Mouse (Mus musculus) embryonic facial prominence, embryonic 10.5 days (tissue): ENCODE measurements at regions not wholly inside any gene's neighbourhood (a gene's known extent, or its start where the extent isn't known, plus 50 kb on each side); places are given as distances from the start of the nearest gene placed in this dataset.

Source experiments
- DNase-seq: peaks from one replicate; pipeline ENCODE4 v3.0.0-alpha.2; 2017; ENCODE audit warnings: low spot score
- H3K27ac ChIP-seq: fragments of 300-500 bp; sonication (generic); replicated peaks from 2 replicates; pipeline ENCODE4 v1.5.1; 2016; ENCODE audit warnings: mild to moderate bottlenecking
- H3K27me3 ChIP-seq: fragments of 300-500 bp; sonication (generic); replicated peaks from 2 replicates; pipeline ENCODE4 v1.6.1; 2016; ENCODE audit warnings: low read depth, mild to moderate bottlenecking; ENCODE audit not compliant: poor library complexity, severe bottlenecking
- H3K36me3 ChIP-seq: fragments of 300-500 bp; sonication (generic); replicated peaks from 2 replicates; pipeline ENCODE4 v1.6.1; 2016; ENCODE audit warnings: mild to moderate bottlenecking, moderate library complexity
- H3K4me1 ChIP-seq: fragments of 300-500 bp; sonication (generic); 2 replicates; pipeline ENCODE4 v1.6.1; 2016
- H3K4me3 ChIP-seq: fragments of 300-500 bp; sonication (generic); 2 replicates; pipeline ENCODE4 v1.5.1; 2016; ENCODE audit warnings: mild to moderate bottlenecking, moderate library complexity
- H3K9me3 ChIP-seq: fragments of 300-500 bp; sonication (generic); 2 replicates; pipeline ENCODE4 v1.6.1; 2016; ENCODE audit warnings: mild to moderate bottlenecking
- WGBS: fragments of 180-500 bp; shearing (Covaris S2); methylation state at CpG from one replicate; pipeline ENCODE4 v1.1.7; 2016; 5-methylcytosine and 5-hydroxymethylcytosine counted together

GRCm38 (mm10) chr6:11796361-11796760 lies 110.9 kb downstream of the Ndufa4 start:
- no peaks in the 10 kb centered on the region for H3K9me3 ChIP-seq
- H3K36me3 ChIP-seq = no peaks in the 10 kb centered on the region
- H3K27me3 ChIP-seq = no peaks in the 10 kb centered on the region
- H3K4me1 ChIP-seq = no peaks in the 10 kb centered on the region
- H3K4me3 ChIP-seq = no peak overlapping the region
- no peak for DNase-seq
- WGBS = 76% methylated on average over 3 of the region's 3 CpGs
- H3K27ac ChIP-seq = no peak overlapping the region

- H3K9me3 ChIP-seq = no peaks in the 10 kb centered on the region
- DNase-seq = peak; percentile 53
- H3K27ac ChIP-seq = no peak overlapping the region
- H3K27me3 ChIP-seq = no peaks in the 10 kb centered on the region
- H3K36me3 ChIP-seq = no peaks in the 10 kb centered on the region
- 37% methylated on average over 8 of the region's 8 CpGs for WGBS
- no peak overlapping the region for H3K4me3 ChIP-seq
- H3K4me1 ChIP-seq = no peaks in the 10 kb centered on the region
These were observed 113.9 kb downstream of the Ndufa4 start for GRCm38 (mm10) chr6:11793366-11793765.

GRCm38 (mm10) chr6:11792186-11792585 lies 115.1 kb downstream of the Ndufa4 start:
- H3K4me3 ChIP-seq = no peak overlapping the region
- WGBS = 85% methylated on average over 3 of the region's 3 CpGs
- H3K27ac ChIP-seq = no peak overlapping the region
- H3K27me3 ChIP-seq = no peaks in the 10 kb centered on the region
- DNase-seq = no peak
- no peaks in the 10 kb centered on the region for H3K4me1 ChIP-seq
- H3K36me3 ChIP-seq = no peaks in the 10 kb centered on the region
- no peaks in the 10 kb centered on the region for H3K9me3 ChIP-seq

- no peak for DNase-seq
- no peak overlapping the region for H3K4me3 ChIP-seq
- no peaks in the 10 kb centered on the region for H3K27me3 ChIP-seq
- no peak overlapping the region for H3K27ac ChIP-seq
- WGBS = 75% methylated on average over 3 of the region's 3 CpGs
- no peaks in the 10 kb centered on the region for H3K4me1 ChIP-seq
- H3K9me3 ChIP-seq = no peaks in the 10 kb centered on the region
- no peaks in the 10 kb centered on the region for H3K36me3 ChIP-seq
These were observed 116.2 kb downstream of the Ndufa4 start for GRCm38 (mm10) chr6:11791056-11791455.

GRCm38 (mm10) chr6:11773992-11774391 lies 133.3 kb downstream of the Ndufa4 start:
- Histone ChIP-seq H3K27ac (no peak overlapping the region), H3K9me3 (no peaks in the 10 kb centered on the region), H3K36me3 (no peaks in the 10 kb centered on the region), H3K4me1 (no peaks in the 10 kb centered on the region), H3K27me3 (no peaks in the 10 kb centered on the region), H3K4me3 (no peak overlapping the region)
- DNase-seq = no peak
- WGBS = 83% methylated on average over 3 of the region's 3 CpGs

GRCm38 (mm10) chr6:11762912-11763311 lies 144.4 kb downstream of the Ndufa4 start:
- H3K27ac ChIP-seq = no peak overlapping the region
- no peak overlapping the region for H3K4me3 ChIP-seq
- no peaks in the 10 kb centered on the region for H3K36me3 ChIP-seq
- H3K4me1 ChIP-seq = no peaks in the 10 kb centered on the region
- no peaks in the 10 kb centered on the region for H3K9me3 ChIP-seq
- no peak for DNase-seq
- no peaks in the 10 kb centered on the region for H3K27me3 ChIP-seq

GRCm38 (mm10) chr6:11737667-11738066 lies 169.6 kb downstream of the Ndufa4 start:
- Histone ChIP-seq H3K4me3 (no peak overlapping the region), H3K27me3 (no peaks in the 10 kb centered on the region), H3K27ac (no peak overlapping the region), H3K9me3 (no peaks in the 10 kb centered on the region), H3K36me3 (no peaks in the 10 kb centered on the region), H3K4me1 (no peaks in the 10 kb centered on the region)
- no peak for DNase-seq
- WGBS = 88% methylated on average over 4 of the region's 4 CpGs

- Histone ChIP-seq H3K27ac (no peak overlapping the region), H3K36me3 (no peaks in the 10 kb centered on the region), H3K4me1 (no peaks in the 10 kb centered on the region), H3K9me3 (no peaks in the 10 kb centered on the region), H3K4me3 (no peak overlapping the region), H3K27me3 (no peaks in the 10 kb centered on the region)
- no peak for DNase-seq
These were observed 176.2 kb downstream of the Ndufa4 start for GRCm38 (mm10) chr6:11731126-11731525.

- 71% methylated on average over 2 of the region's 2 CpGs for WGBS
- DNase-seq = no peak
- no peak overlapping the region for H3K27ac ChIP-seq
- no peak overlapping the region for H3K4me3 ChIP-seq
- no peaks in the 10 kb centered on the region for H3K27me3 ChIP-seq
- H3K4me1 ChIP-seq = no peaks in the 10 kb centered on the region
- no peaks in the 10 kb centered on the region for H3K36me3 ChIP-seq
- no peaks in the 10 kb centered on the region for H3K9me3 ChIP-seq
These were observed 176.6 kb downstream of the Ndufa4 start for GRCm38 (mm10) chr6:11730667-11731066.

GRCm38 (mm10) chr6:11727806-11728205 lies 179.5 kb downstream of the Ndufa4 start:
- Histone ChIP-seq H3K4me1 (no peaks in the 10 kb centered on the region), H3K36me3 (no peaks in the 10 kb centered on the region), H3K27ac (no peak overlapping the region), H3K4me3 (no peak overlapping the region), H3K9me3 (no peaks in the 10 kb centered on the region), H3K27me3 (no peaks in the 10 kb centered on the region)
- no peak for DNase-seq
- WGBS = 89% methylated on average over 1 of the region's 1 CpGs

- Histone ChIP-seq H3K36me3 (no peaks in the 10 kb centered on the region), H3K27me3 (no peaks in the 10 kb centered on the region), H3K4me3 (no peak overlapping the region), H3K4me1 (no peaks in the 10 kb centered on the region), H3K9me3 (no peaks in the 10 kb centered on the region), H3K27ac (no peak overlapping the region)
- 85% methylated on average over 5 of the region's 5 CpGs for WGBS
- no peak for DNase-seq
These were observed 179.9 kb downstream of the Ndufa4 start for GRCm38 (mm10) chr6:11727370-11727769.

GRCm38 (mm10) chr6:11723519-11723918 lies 183.8 kb downstream of the Ndufa4 start:
- no peaks in the 10 kb centered on the region for H3K4me1 ChIP-seq
- 83% methylated on average over 2 of the region's 2 CpGs for WGBS
- no peaks in the 10 kb centered on the region for H3K9me3 ChIP-seq
- no peaks in the 10 kb centered on the region for H3K27me3 ChIP-seq
- no peaks in the 10 kb centered on the region for H3K36me3 ChIP-seq
- DNase-seq = no peak
- H3K27ac ChIP-seq = no peak overlapping the region
- H3K4me3 ChIP-seq = no peak overlapping the region

- Histone ChIP-seq H3K4me1 (no peaks in the 10 kb centered on the region), H3K9me3 (no peaks in the 10 kb centered on the region), H3K27ac (no peak overlapping the region), H3K36me3 (no peaks in the 10 kb centered on the region), H3K4me3 (no peak overlapping the region), H3K27me3 (no peaks in the 10 kb centered on the region)
- no peak for DNase-seq
- 90% methylated on average over 4 of the region's 4 CpGs for WGBS
These were observed 187.0 kb downstream of the Ndufa4 start for GRCm38 (mm10) chr6:11720274-11720673.

- H3K27ac ChIP-seq = no peak overlapping the region
- DNase-seq = no peak
- no peaks in the 10 kb centered on the region for H3K36me3 ChIP-seq
- H3K4me3 ChIP-seq = no peak overlapping the region
- H3K27me3 ChIP-seq = no peaks in the 10 kb centered on the region
- no peaks in the 10 kb centered on the region for H3K4me1 ChIP-seq
- no peaks in the 10 kb centered on the region for H3K9me3 ChIP-seq
- WGBS = 97% methylated on average over 2 of the region's 2 CpGs
These were observed 196.7 kb downstream of the Ndufa4 start for GRCm38 (mm10) chr6:11710581-11710980.
